Mouse (Mus musculus) spleen, embryonic (tissue): ENCODE measurements around the gene Dnajc1.

Experiments
- CTCF ChIA-PET: fragments of 350-600 bp; sonication (Branson Sonifier 250); formaldehyde crosslinking; loops from one replicate; lab custom pipeline; 2022; lab: Charles Lee

The Dnajc1 gene

GRCm38 (mm10) chr2:18202923-18203322 is 189.7 kb downstream of the Dnajc1 start:
- CTCF ChIA-PET, result interaction anchor here (1.0 kb wide), 1 partner anchor 7 kb away, joined by 3 read pairs; no protein-coding TSS in a partner anchor

- CTCF ChIA-PET, result interaction anchor here (0.6 to 0.7 kb wide), 2 partner anchors 13 to 96 kb away, joined by 3 to 4 read pairs; no protein-coding TSS in a partner anchor
Measured at GRCm38 (mm10) chr2:18201820-18202462, 190.7 kb downstream of the Dnajc1 start.

- CTCF ChIA-PET, result interaction anchor here (0.8 kb wide), 1 partner anchor 8 kb away, joined by 3 read pairs; no protein-coding TSS in a partner anchor
Measured at GRCm38 (mm10) chr2:18195691-18196396, 196.8 kb downstream of the Dnajc1 start.

GRCm38 (mm10) chr2:18195285-18195684 is 197.3 kb downstream of the Dnajc1 start:
- CTCF ChIA-PET, result interaction anchor here (0.8 kb wide), 1 partner anchor 8 kb away, joined by 3 read pairs; no protein-coding TSS in a partner anchor

- CTCF ChIA-PET, result interaction anchor here (0.6 kb wide), 1 partner anchor 13 kb away, joined by 3 read pairs; no protein-coding TSS in a partner anchor
Measured at GRCm38 (mm10) chr2:18188367-18188766, 204.3 kb downstream of the Dnajc1 start.

GRCm38 (mm10) chr2:18183079-18183478 is 209.6 kb downstream of the Dnajc1 start:
- CTCF ChIA-PET, result interaction anchor here (1.0 kb wide), 1 partner anchor 138 kb away, joined by 5 read pairs; no protein-coding TSS in a partner anchor

GRCm38 (mm10) chr2:18181631-18182030 is 211.0 kb downstream of the Dnajc1 start:
- CTCF ChIA-PET, result no interaction called here

GRCm38 (mm10) chr2:18180323-18180722 is 212.3 kb downstream of the Dnajc1 start:
- CTCF ChIA-PET, result no interaction called here

- CTCF ChIA-PET, result no interaction called here
Measured at GRCm38 (mm10) chr2:18176235-18176634, 216.4 kb downstream of the Dnajc1 start.

- CTCF ChIA-PET, result no interaction called here
Measured at GRCm38 (mm10) chr2:18175234-18175633, 217.4 kb downstream of the Dnajc1 start.

- CTCF ChIA-PET, result no interaction called here
Measured at GRCm38 (mm10) chr2:18169174-18169948, 223.3 kb downstream of the Dnajc1 start.

- CTCF ChIA-PET, result no interaction called here
Measured at GRCm38 (mm10) chr2:18165511-18165910, 227.1 kb downstream of the Dnajc1 start.

GRCm38 (mm10) chr2:18160992-18161391 is 231.6 kb downstream of the Dnajc1 start:
- CTCF ChIA-PET, result no interaction called here

GRCm38 (mm10) chr2:18159426-18159825 is 233.2 kb downstream of the Dnajc1 start:
- CTCF ChIA-PET, result no interaction called here

GRCm38 (mm10) chr2:18156131-18156530 is 236.5 kb downstream of the Dnajc1 start:
- CTCF ChIA-PET, result no interaction called here
